Mouse (Mus musculus): ENCODE results near the gene Adamts14.

DNA sequence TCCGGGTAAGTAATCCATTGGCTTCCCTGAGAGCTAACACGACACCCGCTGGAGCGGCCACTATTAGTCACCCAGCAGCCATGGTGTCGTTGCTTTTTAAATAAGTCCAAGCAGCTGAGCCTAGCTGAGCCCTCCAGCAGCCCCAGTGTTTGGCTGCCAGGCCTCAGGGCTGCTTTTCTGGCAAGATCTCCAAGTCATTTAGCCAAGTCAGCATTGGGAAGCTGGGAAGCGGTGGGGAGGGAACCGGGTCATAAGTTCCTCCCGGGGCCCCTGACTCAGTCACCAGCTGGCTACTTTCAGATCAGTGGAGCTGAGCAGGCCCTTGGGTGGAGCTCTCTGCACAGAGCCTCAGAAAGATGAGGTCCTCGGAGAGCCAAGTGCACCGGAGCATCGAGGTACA is 12.0 kb upstream of the Adamts14 start:
- no peak for TF ChIP-seq CTCF (IDR thresholded peaks at IDR 0.05; ENCODE audit: low read depth)
- no peak for TF ChIP-seq EP300 (optimal IDR thresholded peaks at IDR 0.05)

All from stomach, postnatal 0 days (tissue).